Mouse (Mus musculus) monocyte, adult 5-6 weeks (primary cell): ENCODE data around the gene Sox13. TPM values are rescaled to one million over a fixed set of nuclear protein-coding genes. Genes with fewer than 3 reads are reported as not detected.

Experiments
- ATAC-seq: fragments of 153-309, 156-312 bp; replicated peaks from 2 replicates; pipeline ENCODE4 v1.8.0; 2017; ENCODE audit warnings: mild to moderate bottlenecking; ENCODE audit not compliant: low TSS enrichment, insufficient number of reproducible peaks, severe bottlenecking, poor library complexity, low FRiP score
- total RNA-seq: library from RNA; stranded (forward); fragments of 200-1000, 200-491, 200-594 nt; gene quantifications from 3 replicates; pipeline ENCODE4 v1.2.3, GENCODE M21; 2017

The Sox13 gene
- total RNA-seq, 1 experiment from 2014 or later = not detected

GRCm38 (mm10) chr1:133379986-133380320, 44.2 kb downstream of the Sox13 start:
- no peak for ATAC-seq

DNA sequence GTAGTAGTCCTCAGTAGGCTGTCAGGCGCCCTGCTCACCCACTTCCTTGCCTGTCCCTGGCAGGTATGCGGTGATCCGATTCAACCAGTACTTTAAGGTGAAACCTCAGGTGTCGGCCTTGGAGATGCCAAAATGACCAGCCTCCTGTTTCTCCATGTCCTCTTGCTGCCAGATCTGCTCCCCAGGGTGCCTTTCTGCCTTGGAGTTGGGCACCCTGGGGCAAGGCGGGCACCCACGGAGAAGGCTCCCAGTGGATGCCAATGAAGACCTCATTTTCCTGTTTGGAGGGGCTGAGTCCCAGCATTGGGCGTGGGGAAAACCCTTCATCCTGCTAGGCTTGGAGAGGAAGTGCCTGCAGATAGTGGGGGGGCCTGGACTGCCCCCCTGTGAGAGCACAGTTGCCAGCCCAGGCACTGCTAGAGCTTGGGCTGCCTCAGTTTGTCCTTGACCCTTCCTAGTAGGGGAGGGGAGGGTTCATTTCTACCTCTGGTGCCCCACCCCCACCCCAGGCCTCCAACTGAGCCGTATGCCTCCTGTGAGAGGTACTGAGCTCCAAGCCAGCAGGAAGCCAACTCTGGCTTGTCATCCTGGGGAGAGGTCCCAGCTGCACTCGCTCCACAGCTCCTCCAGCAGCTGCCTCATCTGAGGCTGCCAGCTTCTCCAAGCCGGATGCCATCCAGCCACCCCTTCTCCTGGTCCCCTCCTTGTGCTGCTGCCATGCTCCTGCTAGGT, 44.8 kb downstream of the Sox13 start:
- no peak for ATAC-seq

DNA sequence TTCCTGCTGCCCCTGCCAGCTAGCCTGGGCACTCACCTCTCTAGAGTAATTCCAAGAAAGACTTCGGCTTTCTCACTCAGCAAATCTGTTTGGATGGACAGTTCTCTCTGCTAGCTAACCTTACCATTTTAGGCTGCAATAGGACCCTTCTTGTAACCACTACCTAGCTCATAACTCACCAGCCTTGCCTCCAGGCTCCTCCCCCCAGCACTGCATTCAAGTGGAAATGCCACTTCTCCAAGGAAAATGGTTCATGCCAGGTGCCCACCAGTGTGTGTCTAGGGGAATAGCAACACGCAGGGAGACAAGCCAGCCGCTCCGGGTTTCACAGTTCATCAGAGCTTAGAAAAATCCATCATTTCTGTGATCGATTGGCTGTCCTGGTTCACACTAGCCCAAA, 46.6 kb downstream of the Sox13 start:
- ATAC-seq = no peak

- ATAC-seq = no peak
Observed at GRCm38 (mm10) chr1:133375696-133376346, 48.4 kb downstream of the Sox13 start.

- no peak for ATAC-seq
Observed at GRCm38 (mm10) chr1:133372113-133372512, 52.1 kb downstream of the Sox13 start.

GRCm38 (mm10) chr1:133371431-133371830, 52.7 kb downstream of the Sox13 start:
- no peak for ATAC-seq

- ATAC-seq = no peak
Observed at GRCm38 (mm10) chr1:133370352-133370751, 53.8 kb downstream of the Sox13 start.

- ATAC-seq = no peak
Observed at GRCm38 (mm10) chr1:133368644-133369043, 55.5 kb downstream of the Sox13 start.

DNA sequence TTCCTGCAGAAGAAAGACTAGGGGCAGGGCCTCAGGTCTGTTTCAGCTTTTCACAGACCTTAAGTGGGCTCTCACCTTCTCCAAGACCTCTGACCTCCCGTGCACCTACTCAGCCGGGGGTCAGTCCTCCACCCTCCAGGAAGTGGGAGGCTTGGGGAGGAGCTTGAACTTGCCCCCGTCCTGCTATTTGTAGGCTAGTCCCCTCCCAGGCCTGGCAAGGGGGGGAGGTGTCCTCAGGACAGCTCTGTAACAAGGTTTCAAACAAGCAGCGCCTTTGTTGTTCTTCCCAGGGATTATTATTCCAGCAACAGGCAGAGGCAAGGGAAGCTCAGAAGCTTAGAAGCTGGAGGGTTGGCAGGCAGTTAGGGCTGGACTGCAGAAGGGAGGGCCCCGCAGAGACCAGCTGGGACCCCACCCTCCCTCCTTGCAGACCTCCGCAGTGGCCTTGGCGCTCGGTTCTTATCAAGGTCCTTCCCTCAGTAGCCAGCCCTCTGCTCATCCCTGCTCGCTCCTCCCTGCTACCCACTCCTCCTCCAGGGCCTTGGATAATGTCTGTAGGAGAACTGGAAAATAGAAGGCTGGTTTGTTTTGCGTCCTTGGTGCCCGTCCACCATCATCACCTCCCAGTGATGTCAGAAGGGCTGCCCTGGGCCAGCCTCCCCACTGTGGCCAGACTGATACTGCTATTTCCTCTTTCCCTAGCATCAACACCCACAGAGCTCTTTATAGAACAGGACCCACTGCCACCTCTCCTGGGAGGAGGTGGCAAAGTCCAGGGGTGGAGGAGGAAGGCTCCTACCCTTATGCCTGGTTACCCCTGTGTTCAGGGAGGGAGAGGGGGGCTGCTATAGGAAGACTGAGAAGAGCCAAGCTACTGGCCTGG, 56.3 kb downstream of the Sox13 start:
- no peak for ATAC-seq

DNA sequence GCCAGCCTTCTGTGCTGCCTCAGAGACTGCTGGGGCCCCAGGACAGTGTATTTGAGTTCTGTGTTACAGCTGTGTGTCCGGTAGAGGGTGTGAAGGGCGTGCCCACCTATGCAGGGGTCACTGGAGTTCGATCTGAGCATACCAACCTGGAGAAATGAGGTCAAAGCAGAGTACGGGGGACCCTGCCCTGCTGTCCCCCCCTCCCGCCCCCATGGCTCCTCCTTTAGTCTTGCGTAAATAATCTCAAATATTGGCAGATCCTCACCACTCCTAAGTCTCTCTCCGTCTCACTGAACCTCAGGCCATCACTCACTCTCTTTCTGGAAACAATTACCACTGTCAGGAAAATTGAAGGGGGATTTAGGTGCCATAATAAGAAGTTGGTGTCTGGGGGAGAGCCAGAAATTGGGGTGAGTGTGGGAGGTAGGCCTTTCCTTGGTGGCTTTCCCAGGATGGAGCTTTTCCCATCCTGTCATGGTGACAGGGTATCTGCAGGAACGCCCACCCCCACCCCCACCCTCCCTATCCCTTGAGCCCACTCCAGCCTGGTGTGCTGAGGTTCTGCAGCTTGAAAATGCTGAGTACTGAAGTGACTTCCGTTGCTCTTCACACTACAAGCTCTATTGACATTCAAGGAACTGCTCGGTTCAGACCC, 57.1 kb downstream of the Sox13 start:
- no peak for ATAC-seq

DNA sequence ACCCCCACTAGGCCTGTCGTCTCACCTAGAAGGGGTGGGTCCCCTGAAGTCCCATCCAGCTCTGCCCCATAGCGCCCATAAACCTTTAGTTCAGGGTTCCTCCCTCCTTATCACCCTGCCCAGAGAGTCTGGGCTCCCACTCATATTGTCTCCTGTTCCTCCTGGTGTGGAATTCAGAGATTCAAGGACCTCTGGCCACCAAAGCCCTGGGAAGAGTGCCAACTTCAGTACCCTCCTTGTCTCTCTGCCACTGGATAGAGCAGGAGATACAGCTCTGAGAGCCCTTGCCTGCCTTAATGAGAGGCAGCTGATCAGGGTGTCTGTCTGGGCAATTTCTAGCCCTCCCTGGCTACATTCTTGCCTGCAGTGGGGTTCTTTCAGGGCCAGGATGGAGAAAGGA, 59.3 kb downstream of the Sox13 start:
- ATAC-seq = no peak

DNA sequence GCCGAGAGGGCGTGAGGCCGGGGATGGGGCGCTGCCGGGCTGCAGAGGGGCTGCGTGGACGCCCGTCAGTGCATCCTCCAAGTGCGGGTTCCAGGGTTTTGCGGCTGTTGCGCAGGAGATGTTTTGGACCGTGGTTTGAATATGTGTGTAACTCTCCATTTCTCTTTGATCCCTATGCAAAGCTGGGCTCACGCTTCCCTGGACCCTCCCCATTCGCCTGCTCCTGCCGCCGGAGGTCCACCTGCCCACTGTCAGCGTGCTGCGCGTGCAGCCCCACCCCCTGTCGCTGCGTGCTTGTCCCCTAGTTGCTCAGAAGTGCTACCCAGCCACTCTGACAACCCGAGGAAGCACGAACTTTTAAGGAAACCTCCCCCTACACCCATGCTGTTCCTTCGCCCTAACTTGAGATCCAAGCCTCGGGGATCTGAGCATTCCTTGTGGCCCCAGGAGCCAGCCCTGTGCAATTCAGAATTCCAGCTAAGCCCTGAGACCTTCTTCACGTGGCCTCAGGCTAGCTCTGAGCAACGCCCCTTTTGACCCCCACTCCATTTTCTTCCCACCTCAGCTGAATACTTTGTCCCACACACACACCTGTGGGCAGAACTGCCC, 60.1 kb downstream of the Sox13 start:
- no peak for ATAC-seq

- ATAC-seq = no peak
Observed at GRCm38 (mm10) chr1:133363276-133364021, 60.7 kb downstream of the Sox13 start, which contains the start of gene Etnk2. Etnk2 (plus strand) TSS chr1:133363572.

- no peak for ATAC-seq
Observed at GRCm38 (mm10) chr1:133362103-133362502, 62.1 kb downstream of the Sox13 start.

- no peak for ATAC-seq
Observed at GRCm38 (mm10) chr1:133361006-133361405, 63.2 kb downstream of the Sox13 start.

DNA sequence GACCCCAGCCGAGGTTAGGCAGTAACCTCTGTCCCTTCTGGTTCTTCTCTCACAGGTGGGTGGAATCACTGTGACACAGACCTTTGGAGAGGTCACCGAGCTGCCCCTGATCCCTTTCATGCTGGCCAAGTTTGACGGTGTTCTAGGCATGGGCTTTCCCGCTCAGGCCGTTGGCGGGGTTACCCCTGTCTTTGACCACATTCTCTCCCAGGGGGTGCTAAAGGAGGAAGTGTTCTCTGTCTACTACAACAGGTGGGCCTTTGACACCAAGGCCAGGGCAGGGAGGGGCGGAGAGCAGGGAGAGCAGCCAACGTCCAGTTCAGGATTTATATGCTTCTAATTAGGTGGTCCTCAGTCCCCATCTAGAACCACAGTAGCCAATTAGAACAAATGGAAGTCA, 67.8 kb downstream of the Sox13 start:
- ATAC-seq = no peak

DNA sequence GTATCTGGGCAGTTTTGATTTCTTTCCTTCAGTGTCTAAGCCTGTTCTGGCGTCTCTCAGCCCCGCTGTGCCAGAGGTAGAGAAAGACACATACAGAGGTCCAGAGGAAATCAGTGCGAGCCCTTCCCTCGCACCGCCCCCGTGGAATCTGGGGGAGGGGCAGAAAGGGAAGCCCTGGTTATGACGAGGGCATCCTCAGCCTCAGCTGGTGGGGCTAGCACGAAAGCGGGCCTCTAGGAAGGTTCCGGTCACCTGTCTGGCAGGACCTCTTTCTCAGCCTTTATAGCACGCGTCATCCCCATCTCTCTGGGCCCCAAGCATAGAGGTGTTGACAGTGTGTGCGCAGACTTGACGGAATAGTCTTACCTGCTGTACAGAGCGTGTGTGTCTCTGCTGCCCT, 68.3 kb downstream of the Sox13 start:
- ATAC-seq = no peak

DNA sequence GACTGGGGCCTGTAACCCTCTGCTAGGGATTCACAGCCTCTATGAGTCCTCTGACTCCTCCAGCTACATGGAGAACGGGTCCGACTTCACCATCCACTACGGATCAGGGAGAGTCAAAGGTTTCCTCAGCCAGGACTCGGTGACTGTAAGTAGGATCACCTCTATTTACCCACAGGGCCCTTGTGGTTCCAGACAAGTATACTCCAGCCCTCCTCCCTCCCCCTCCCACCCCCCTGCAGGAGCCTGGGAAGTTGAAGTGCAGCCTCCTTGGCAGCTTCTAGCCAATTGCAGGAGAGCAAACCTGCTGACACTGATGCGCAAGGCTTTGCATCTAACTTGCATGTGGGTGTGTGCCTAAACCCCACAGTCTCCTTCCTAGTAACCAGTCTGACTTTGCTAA, 68.7 kb downstream of the Sox13 start:
- ATAC-seq = no peak
